Mouse (Mus musculus): ENCODE results near the gene Ret. TPM values are rescaled to one million over a fixed set of nuclear protein-coding genes. Genes with fewer than 3 reads are reported as not detected.

Gene Ret
- polyA plus RNA-seq, 1 experiment from 2014 or later = 1.3 TPM

DNA sequence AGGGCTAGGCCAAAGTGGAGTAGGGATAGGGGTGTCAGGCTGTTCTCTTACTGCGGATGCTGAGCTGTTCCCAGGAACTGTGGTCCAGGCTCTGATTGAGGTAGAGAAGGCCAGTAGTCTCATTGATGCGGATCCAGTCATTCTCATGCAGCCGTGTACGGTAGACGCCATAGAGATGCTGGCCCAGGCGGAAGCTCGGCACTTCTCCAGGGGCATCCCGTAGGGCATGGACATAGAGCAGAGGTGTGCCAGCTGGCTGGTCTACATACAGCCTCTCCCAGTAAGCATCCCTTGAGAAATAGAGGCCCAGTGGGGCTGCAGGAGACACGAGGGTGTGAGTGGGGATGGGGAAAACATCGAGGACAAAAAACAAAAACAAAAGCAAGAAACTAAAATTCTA is 13.4 kb downstream of the Ret start:
- no peak overlapping the region for H3K4me2 ChIP-seq (replicated peaks; ENCODE audit: low read depth, low read length)
- TF ChIP-seq CTCF (IDR thresholded peaks at IDR 0.05) = no peak
- TF ChIP-seq EP300 (IDR thresholded peaks at IDR 0.05) = no peak
- no peak overlapping the region for H3K4me3 ChIP-seq (ENCODE audit: low read depth, low read length)
- 88% methylated on average over 10 of the region's 10 CpGs for WGBS
- H3K9me3 ChIP-seq (ENCODE audit: low read length) = no peaks in the 10 kb centered on the region
- ATAC-seq (no peak), DNase-seq (ENCODE audit: low spot score) (no peak)
- H3K9ac ChIP-seq (replicated peaks; ENCODE audit: low read depth) = no peak overlapping the region
- H3K36me3 ChIP-seq (ENCODE audit: insufficient read depth, low read length) = no peaks in the 10 kb centered on the region
- H3K27me3 ChIP-seq (replicated peaks; ENCODE audit: insufficient read depth, low read length) = no peaks in the 10 kb centered on the region
- H3K27ac ChIP-seq (ENCODE audit: low read length) = no peak overlapping the region
- H3K4me1 ChIP-seq (ENCODE audit: insufficient read depth, low read depth, low read length) = no peaks in the 10 kb centered on the region

- no peaks in the 10 kb centered on the region for H3K4me1 ChIP-seq (ENCODE audit: insufficient read depth, low read depth, low read length)
- H3K9me3 ChIP-seq (ENCODE audit: low read length) = no peaks in the 10 kb centered on the region
- ATAC-seq (no peak), DNase-seq (ENCODE audit: low spot score) (no peak)
- no peaks in the 10 kb centered on the region for H3K27me3 ChIP-seq (replicated peaks; ENCODE audit: insufficient read depth, low read length)
- H3K4me3 ChIP-seq (ENCODE audit: low read depth, low read length) = no peak overlapping the region
- no peak overlapping the region for H3K4me2 ChIP-seq (replicated peaks; ENCODE audit: low read depth, low read length)
- WGBS = 68% methylated on average over 12 of the region's 12 CpGs
- no peak overlapping the region for H3K9ac ChIP-seq (replicated peaks; ENCODE audit: low read depth)
- no peaks in the 10 kb centered on the region for H3K36me3 ChIP-seq (ENCODE audit: insufficient read depth, low read length)
- TF ChIP-seq CTCF (IDR thresholded peaks at IDR 0.05) (no peak), EP300 (IDR thresholded peaks at IDR 0.05) (no peak)
- H3K27ac ChIP-seq (ENCODE audit: low read length) = no peak overlapping the region
Observed at GRCm38 (mm10) chr6:118180085-118180423, 17.5 kb downstream of the Ret start.

- H3K9me3 ChIP-seq (ENCODE audit: low read length) = no peaks in the 10 kb centered on the region
- WGBS = 55% methylated on average over 13 of the region's 13 CpGs
- H3K4me1 ChIP-seq (ENCODE audit: insufficient read depth, low read depth, low read length) = no peaks in the 10 kb centered on the region
- TF ChIP-seq EP300 (IDR thresholded peaks at IDR 0.05) (no peak), CTCF (IDR thresholded peaks at IDR 0.05) (peak; percentile 99)
- peak; percentile 92 for ATAC-seq
- no peak overlapping the region for H3K4me2 ChIP-seq (replicated peaks; ENCODE audit: low read depth, low read length)
- no peaks in the 10 kb centered on the region for H3K27me3 ChIP-seq (replicated peaks; ENCODE audit: insufficient read depth, low read length)
- peak; percentile 93 for DNase-seq (ENCODE audit: low spot score)
- no peaks in the 10 kb centered on the region for H3K36me3 ChIP-seq (ENCODE audit: insufficient read depth, low read length)
- H3K4me3 ChIP-seq (ENCODE audit: low read depth, low read length) = no peak overlapping the region
- no peak overlapping the region for H3K27ac ChIP-seq (ENCODE audit: low read length)
- H3K9ac ChIP-seq (replicated peaks; ENCODE audit: low read depth) = no peak overlapping the region
Observed at GRCm38 (mm10) chr6:118179316-118180084, 18.0 kb downstream of the Ret start.

DNA sequence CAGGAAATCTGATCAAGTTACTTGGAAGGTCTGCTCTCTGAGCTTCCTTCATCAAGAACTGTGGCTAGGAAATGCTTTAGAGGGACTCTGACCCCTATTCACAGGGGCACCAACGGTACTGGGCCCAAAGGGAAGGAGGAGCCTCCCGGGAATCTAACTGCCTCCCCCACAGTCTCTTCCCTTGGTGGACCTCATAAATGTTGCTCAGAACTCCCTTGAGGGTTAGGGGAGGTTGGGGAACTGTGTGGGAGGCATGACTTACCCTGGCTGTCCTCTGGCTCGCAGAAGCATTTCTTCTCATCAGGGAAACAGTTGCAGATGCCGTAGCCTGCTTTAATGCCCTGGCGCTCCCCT is 23.6 kb downstream of the Ret start:
- Histone ChIP-seq H3K4me3 (ENCODE audit: low read depth, low read length) (no peak overlapping the region), H3K27ac (ENCODE audit: low read length) (no peak overlapping the region), H3K4me1 (ENCODE audit: insufficient read depth, low read depth, low read length) (no peaks in the 10 kb centered on the region), H3K9ac (replicated peaks; ENCODE audit: low read depth) (no peak overlapping the region), H3K36me3 (ENCODE audit: insufficient read depth, low read length) (no peaks in the 10 kb centered on the region), H3K4me2 (replicated peaks; ENCODE audit: low read depth, low read length) (no peak overlapping the region), H3K27me3 (replicated peaks; ENCODE audit: insufficient read depth, low read length) (no peaks in the 10 kb centered on the region), H3K9me3 (ENCODE audit: low read length) (no peaks in the 10 kb centered on the region)
- no peak for DNase-seq (ENCODE audit: low spot score)
- no peak for ATAC-seq
- no peak for TF ChIP-seq CTCF (IDR thresholded peaks at IDR 0.05)
- TF ChIP-seq EP300 (IDR thresholded peaks at IDR 0.05) = no peak
- 73% methylated on average over 5 of the region's 5 CpGs for WGBS

DNA sequence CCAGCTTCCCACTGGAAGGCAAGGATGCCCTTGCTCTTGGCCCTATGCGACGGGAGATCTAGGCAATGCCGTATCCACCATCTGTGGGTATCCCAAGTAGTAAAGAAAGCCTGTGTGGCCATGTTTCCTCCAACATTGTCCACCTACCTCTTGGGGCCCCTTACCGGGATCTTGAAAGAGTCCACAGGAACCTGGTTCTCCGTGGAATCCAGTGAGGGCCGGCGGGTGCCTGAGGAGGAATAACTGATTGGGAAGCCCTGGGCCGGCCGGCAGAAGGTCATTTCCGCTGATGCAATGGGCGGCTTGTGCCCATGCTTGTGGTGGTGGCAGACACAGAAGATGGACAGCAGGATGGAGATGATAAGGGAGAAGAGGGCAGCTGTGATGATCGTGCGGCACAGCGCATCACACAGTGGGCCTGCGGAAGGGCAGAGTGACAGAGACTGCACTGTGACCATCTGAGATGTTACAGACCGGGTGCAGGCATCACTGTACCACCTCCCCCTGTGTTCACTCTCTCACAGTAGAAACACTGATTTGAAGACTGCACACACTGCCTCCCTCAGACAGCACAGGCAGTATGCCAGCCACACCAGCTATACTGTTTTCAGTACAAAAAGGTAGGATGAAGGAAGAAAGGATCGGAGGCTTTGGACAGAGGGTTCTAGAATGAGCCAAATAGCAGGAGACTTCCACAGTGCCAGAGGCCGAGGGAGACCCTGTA is 24.1 kb downstream of the Ret start:
- Histone ChIP-seq H3K4me2 (replicated peaks; ENCODE audit: low read depth, low read length) (no peak overlapping the region), H3K27me3 (replicated peaks; ENCODE audit: insufficient read depth, low read length) (no peaks in the 10 kb centered on the region), H3K9ac (replicated peaks; ENCODE audit: low read depth) (no peak overlapping the region), H3K36me3 (ENCODE audit: insufficient read depth, low read length) (no peaks in the 10 kb centered on the region), H3K4me3 (ENCODE audit: low read depth, low read length) (no peak overlapping the region), H3K27ac (ENCODE audit: low read length) (no peak overlapping the region), H3K9me3 (ENCODE audit: low read length) (no peaks in the 10 kb centered on the region), H3K4me1 (ENCODE audit: insufficient read depth, low read depth, low read length) (no peaks in the 10 kb centered on the region)
- 89% methylated on average over 18 of the region's 18 CpGs for WGBS
- no peak for TF ChIP-seq CTCF (IDR thresholded peaks at IDR 0.05)
- TF ChIP-seq EP300 (IDR thresholded peaks at IDR 0.05) = no peak
- no peak for DNase-seq (ENCODE audit: low spot score)
- ATAC-seq = no peak

DNA sequence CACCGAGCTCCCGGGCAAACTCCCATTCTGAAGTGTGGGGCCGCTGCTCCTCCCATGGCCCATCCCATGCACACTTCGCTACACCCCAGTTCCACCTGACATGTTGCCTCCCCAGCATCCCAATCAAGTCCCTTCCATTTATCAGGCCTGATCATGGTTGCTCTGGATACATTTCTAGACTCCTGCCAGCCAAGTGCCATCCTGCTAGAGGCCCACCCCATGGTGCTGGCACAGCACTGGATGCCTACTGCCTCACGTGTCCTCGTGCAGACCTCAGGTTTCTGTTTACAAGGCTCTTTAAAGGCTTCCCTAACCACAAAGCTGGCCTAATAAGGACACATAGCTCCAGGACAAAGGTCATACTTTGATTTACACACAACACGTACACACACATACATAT is 26.1 kb downstream of the Ret start:
- Histone ChIP-seq H3K27me3 (replicated peaks; ENCODE audit: insufficient read depth, low read length) (no peaks in the 10 kb centered on the region), H3K4me2 (replicated peaks; ENCODE audit: low read depth, low read length) (no peak overlapping the region), H3K9ac (replicated peaks; ENCODE audit: low read depth) (no peak overlapping the region), H3K4me1 (ENCODE audit: insufficient read depth, low read depth, low read length) (no peaks in the 10 kb centered on the region), H3K9me3 (ENCODE audit: low read length) (no peaks in the 10 kb centered on the region), H3K4me3 (ENCODE audit: low read depth, low read length) (no peak overlapping the region), H3K36me3 (ENCODE audit: insufficient read depth, low read length) (no peaks in the 10 kb centered on the region), H3K27ac (ENCODE audit: low read length) (peak overlapping the region; percentile 7; the same call in 1 of the 2 replicates)
- 84% methylated on average over 7 of the region's 7 CpGs for WGBS
- ATAC-seq = peak; percentile 71; the same call in 1 of the 2 replicates
- peak; percentile 19 for DNase-seq (ENCODE audit: low spot score)
- no peak for TF ChIP-seq CTCF (IDR thresholded peaks at IDR 0.05)

All from lung, postnatal 0 days (tissue).